Mouse (Mus musculus) 3134 (cell line): Measurements from ENCODE around the gene Zdhhc17.

Experiments
- DNase-seq: peaks from one replicate; pipeline ENCODE4 v3.0.0-alpha.2; 2011; ENCODE audit warnings: low spot score; ENCODE audit not compliant: insufficient read length; ENCODE audit errors: extremely low read depth

Zdhhc17 gene

DNA sequence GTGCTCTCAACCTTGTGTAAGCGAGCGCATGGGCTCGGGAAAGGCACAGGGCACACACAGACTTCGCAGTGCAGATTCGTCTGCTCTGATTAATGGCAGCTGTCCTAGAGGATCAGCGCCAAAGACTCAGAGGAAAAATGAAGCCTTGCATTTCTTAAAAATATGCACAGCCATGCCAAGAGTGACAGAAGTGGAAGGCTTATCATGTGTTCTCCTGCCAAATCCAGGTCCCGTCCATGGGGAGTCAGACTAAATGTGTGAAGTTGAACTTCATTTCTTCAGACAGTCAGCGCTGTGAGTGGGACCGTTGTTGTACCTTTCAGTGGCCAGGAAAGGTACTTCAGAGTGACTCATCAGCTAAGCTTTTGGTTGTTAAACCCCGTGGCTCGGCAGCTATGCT lies 82.4 kb downstream of the Zdhhc17 start:
- peak; percentile 16 for DNase-seq

DNA sequence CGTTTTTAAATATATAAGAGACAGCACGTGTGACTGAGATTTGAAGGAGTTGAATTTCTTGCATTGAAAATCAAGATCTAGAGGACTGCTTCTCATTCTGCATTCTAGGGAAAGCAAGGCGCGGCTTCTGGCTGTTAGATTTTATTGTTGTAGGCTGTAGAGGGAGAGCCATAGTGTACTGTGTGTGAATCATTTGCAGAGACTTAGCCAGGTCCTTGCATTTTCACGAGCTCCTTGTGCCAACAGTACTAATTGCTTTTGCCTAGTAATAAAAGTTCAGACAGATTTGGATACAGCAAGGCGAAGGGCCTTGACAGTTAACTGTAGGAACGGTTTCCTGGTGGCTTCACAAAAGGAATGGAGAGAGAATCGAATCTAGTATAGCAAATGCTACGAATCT lies 87.3 kb downstream of the Zdhhc17 start:
- no peak for DNase-seq

DNA sequence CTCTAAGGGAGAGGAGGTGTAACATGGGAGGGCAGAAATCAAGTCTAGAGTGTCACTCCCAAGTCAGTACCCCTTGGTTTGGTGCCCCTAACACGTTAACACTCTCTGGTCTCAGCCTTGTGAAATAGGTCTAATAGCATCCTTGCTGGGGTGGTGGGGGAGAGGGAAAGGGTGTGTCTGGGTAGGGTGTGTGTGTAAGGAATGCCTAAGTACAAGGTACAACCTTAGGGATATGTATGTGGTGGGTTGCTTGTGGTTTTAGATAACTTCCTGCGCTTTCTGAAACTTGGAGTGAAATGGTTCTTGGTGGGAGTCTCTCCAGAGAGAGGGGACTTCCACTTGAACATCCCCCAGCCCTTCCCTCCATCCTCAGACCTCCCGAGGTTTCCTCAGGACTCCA lies 88.0 kb downstream of the Zdhhc17 start:
- DNase-seq, result no peak

GRCm38 (mm10) chr10:110920368-110920950 lies 89.5 kb downstream of the Zdhhc17 start:
- no peak for DNase-seq

DNA sequence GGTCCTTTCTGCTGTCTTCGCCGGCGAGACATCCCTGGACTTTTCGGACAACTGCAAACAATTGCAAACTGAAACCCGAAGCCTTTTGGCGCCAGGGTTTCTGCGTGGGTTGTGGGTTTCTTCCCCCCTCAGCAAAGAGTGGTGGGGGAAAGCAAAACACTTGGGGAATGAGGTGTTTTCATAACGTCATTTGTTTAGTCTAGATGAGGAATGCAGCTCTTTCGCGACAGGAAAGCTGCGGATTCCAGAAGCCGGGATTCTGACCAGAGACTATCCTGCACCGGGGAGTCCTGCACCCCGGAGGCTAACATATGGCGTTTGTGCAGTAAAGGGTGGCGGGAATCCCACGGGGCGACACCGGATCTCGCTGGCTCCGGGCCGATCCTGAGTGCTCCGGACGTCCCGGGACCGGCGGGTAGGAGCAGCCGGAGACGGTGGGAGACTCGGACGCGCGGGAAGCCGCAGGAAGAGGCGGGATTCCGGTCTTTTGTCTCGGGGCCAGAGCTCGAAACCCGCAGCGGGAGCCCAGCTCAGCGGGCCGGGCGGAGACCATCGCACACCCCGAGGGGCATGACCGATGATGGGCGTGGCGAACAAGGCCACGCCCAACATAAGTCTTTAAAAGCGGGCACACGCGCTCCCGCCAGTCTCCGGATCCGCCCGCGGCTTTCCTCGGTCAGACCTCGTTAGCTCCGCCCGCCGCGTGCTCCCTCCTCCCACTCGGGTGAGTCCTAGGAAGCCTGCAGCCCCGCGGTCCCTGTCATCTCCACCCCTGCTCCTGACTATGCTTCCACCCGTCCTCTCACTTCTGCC lies 90.2 kb downstream of the Zdhhc17 start, which contains the start of gene Csrp2:
TSS of gene Csrp2 (plus strand) at position 259 of the 813 bp plus-strand sequence.
- DNase-seq, result peak; percentile 96

DNA sequence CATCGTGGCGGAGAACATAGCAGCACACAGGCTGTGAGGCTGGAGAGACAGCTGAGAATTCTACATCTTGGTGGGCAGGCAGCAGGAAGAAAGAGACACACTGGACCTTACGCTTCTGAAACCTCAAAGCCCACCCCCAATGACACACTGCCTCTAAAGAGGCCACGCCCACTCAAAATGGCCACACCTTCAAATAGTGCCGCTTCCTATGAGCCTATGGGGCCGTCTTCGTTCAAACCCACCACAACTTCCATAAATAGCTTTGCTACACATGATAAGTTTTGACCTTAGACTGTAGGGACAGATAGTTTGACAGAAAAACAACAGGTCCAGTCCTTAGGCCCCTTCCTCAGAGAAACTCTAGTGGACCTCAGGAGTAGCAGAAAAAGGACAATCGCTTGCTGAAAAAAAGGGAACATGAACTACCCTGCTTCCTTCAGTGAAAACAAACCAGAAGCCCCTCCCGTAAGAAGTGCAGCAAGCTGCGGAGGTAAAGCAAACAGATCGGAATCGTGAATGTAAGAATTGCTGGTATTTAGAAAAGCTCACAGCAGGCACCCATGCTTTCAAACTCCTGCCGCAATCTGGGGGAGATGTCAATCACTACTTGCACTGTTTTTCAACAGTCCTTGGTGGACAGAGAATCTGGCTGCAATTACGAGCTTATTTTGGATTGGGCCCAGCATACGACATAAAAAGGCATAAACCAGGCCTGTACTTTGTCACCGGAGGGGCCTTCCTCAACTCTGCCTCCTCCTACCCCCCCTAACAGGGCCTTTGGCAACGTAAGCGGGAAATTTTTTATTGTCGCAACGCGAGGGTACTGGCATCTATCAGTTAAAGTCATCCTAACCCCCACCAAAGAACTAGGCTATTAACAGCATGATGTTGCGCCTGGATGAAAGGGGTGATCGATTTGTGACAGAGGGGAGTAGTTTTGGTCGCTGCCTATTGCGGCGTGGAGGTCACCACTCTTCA lies 91.2 kb downstream of the Zdhhc17 start:
- no peak for DNase-seq

GRCm38 (mm10) chr10:110917521-110917920 lies 92.4 kb downstream of the Zdhhc17 start:
- no peak for DNase-seq

- DNase-seq, result no peak
These were observed 93.1 kb downstream of the Zdhhc17 start for GRCm38 (mm10) chr10:110916666-110917344.

GRCm38 (mm10) chr10:110903862-110904261 lies 106.1 kb downstream of the Zdhhc17 start:
- no peak for DNase-seq

GRCm38 (mm10) chr10:110899744-110900501 lies 110.0 kb downstream of the Zdhhc17 start:
- DNase-seq, result no peak
